Mouse (Mus musculus): ENCODE measurements around the gene Ccdc97.
A peak's percentile ranks its signal among the peaks of the same experiment; 100 is the strongest.

The Ccdc97 gene

DNA sequence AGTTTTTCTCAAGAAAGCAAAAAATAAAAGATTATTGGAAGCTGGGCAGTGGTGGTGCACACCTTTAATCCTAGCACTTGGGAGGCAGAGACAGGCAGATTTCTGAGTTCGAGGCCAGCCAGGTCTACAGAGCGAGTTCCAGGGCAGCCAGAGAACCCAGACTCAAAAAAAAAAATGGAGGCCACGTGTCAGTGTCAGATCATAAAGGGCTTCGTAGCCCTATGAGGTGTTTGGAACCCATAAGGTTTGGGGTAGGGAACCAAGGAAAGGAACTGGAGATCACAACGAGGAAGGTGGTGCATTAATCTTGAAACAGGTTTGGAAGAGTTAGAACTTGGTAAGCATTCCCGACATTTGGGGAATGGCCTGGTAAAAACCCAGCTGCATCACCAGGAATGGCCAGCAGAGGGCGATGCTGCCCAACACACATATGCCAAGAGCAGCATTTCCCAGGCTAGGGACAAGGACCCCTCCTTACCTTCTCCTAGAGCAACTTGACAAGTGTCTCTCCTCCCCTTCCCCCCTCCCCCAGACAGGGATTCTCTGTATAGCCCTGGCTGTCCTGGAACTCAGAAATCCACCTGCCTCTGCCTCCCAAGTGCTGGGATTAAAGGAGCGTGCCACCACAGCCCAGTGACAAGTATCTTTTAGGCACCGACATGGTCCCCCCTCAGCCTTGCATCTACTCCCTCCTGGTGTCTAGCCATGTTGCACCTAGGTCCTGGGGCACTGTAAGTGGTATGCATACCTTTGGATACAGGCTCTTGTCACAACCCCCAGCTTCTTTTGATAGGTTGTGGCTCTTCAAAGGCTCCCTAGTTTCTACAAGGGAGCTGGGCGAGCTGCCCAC is 1.1 kb upstream of the Ccdc97 start:
- peak; percentile 60 for DNase-seq (ENCODE audit: low read depth)

GRCm38 (mm10) chr7:25717478-25717877 is 1.4 kb downstream of the Ccdc97 start:
- no peak for DNase-seq (ENCODE audit: low read depth)

DNA sequence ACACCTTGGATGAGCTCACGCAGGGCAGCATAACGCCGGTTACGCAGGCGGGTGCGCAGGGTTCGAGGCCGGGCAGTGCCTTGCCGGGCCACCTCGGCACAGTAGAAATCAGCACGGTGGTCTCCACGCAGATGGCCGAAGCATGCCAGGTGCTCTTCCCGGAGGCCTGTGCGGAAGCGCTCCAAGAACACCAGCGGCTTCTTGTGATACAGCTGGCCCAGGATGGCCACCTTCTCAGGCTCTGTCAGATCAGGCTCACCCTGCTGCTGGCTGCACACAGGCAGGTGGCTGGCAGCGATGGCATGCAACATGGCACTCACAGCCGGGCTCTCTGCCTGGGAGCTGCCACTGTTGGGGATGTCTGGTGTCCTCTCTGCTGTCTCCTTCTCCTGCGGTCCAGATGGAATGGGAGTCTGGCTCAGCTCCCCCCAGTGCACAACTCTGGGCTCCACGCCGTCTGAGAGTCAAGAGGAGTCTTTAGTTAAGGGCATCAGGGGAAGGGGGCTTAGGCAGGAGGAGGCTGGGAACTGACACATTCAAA is 3.1 kb downstream of the Ccdc97 start:
- DNase-seq (ENCODE audit: low read depth), result no peak

GRCm38 (mm10) chr7:25714581-25714980 is 4.3 kb downstream of the Ccdc97 start:
- no peak for DNase-seq (ENCODE audit: low read depth)

DNA sequence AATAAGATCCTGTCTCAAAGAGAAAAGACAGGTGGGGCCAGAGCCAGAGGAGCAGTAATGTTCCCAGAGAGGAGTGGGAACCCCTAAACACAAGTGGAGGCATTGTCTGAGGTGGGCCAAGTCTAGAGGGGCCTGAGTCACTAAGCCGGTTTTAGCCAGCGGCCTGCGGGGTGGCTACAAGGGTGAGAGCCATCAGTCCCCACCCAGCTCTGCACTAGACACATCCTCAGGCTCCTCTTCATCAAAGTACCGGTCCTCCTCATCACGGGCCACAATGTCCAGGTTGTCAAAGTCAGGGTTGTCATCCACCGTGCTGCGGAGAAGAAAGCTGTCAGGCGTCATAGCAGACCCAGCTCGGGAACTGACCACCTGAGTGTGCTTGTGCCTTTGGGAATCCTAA is 6.1 kb downstream of the Ccdc97 start:
- no peak for DNase-seq (ENCODE audit: low read depth)

DNA sequence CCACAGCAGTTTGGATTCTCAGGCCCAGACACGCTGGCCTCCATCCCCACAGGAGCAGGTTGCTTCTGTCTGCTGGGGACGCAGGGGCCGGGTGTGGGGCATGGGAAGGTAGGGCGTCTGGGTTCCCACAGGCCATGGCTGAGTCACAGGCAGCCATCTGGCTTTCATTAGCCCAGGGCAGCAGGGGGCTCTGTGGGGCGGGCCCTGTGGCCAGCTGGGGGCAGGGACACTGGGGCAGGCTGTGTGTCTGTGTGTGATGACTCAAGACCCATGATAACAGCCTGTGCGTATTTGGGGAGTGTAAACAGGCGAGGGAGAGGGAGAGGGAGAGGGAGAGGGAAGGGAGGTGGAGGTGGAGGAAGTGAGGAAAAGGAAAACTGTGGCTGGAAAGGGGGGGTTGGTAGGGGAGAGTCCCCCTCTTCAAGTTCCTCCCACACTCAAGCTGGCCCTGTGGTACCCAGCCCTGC is 7.1 kb downstream of the Ccdc97 start:
- DNase-seq (ENCODE audit: low read depth), result no peak

DNA sequence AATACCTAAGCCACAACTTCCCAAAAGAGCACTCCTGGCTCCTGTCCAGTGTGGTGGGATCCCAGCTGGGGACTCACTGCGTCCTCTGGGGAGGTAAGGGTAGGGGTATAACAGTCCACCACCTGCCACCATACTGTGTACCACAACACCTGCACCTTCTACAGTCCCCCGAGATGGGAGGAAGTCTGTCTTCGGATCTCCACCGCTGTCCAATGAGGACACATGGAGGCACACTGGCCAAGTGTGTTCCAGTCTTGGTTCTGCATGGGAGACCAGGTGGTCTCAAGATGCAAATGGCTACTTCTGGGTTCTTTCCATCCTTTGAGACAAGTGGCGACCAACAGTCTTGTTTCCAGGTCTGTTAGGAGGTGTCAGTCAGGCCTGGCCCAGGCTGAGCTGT is 7.7 kb downstream of the Ccdc97 start:
- DNase-seq (ENCODE audit: low read depth), result no peak

GRCm38 (mm10) chr7:25710519-25711130 is 8.3 kb downstream of the Ccdc97 start:
- DNase-seq (ENCODE audit: low read depth), result no peak

DNA sequence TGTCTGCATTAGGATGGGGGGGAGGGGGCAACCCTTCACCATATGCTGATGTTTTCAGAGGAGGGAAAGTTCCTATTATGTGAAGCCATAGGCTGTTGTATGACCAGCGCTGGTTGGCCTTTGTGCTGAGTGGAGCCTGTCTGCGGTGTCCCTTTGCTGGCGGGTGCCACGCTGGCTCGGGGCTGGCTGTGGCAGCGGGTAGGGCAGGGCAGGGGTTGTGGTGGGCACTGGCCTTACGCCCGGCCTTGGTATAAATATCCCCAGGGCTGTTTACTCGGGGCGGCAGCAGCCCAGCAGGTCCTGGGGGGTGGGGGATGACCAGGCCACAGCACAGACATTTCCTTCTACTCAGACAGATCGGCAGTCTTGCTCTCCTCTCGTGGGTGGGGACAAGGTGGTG is 8.9 kb downstream of the Ccdc97 start:
- no peak for DNase-seq (ENCODE audit: low read depth)

DNA sequence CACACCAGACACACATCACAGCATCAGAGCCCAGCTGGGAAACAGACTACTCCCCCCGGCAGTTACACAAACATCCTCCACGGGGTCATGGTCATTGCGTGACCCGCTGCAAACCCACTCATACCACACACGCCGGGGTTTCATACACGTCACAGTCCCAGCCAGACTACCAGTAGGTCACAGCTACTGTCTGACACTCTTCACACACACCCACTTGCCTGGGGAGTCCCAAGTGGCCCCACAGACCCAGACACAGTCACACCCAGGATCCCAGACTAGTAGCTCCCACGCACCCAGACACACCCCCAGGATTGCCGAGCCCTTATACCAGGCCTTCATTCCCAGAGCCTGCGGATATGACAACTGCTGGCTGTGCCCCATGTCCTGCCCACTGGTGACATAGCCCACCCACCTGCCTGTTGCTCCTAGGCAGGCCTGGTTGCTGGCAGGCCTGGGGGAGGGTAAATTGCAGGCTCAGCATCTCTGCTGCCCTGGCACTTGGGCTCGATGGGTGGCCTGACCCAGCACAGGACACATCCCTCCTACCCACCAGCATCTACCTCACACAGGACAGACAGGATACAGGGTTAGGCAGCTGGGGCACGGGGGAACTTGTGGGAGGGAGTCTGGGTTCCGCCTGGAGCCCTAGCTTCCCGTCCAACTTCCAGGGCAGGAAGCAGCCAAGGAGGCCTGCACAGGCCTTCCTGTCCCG is 11.2 kb downstream of the Ccdc97 start:
- DNase-seq (ENCODE audit: low read depth), result no peak

DNA sequence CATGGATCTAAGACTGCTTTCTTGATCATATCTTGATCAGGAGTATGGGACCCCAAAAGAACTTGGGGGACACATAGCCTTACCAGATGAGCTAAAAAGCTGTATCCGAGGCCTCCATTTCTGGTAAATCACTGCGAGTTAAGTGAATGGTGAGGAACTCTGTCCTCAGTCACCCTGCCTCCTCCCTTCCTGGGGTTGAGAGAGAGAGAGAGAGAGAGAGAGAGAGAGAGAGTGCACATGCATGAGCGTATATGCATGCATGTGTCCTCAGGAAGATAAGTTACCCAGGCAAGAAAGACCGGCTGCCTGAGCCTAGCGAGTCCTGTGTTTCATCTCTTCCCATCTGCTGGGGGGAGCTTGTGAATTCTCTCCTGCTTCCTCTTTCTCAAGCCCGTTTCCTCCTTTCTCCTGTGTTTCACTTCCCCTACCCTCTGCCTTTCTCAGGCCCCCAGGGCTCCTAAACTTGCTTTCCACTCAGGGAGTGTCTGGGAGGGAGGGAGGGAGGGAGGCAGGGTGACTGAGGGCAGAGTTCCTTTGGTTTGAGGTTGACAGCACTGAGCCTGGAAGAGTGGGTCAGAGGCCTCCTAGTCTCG is 12.2 kb downstream of the Ccdc97 start:
- no peak for DNase-seq (ENCODE audit: low read depth)

- no peak for DNase-seq (ENCODE audit: low read depth)
These were observed 13.1 kb downstream of the Ccdc97 start for GRCm38 (mm10) chr7:25705801-25706251.

DNA sequence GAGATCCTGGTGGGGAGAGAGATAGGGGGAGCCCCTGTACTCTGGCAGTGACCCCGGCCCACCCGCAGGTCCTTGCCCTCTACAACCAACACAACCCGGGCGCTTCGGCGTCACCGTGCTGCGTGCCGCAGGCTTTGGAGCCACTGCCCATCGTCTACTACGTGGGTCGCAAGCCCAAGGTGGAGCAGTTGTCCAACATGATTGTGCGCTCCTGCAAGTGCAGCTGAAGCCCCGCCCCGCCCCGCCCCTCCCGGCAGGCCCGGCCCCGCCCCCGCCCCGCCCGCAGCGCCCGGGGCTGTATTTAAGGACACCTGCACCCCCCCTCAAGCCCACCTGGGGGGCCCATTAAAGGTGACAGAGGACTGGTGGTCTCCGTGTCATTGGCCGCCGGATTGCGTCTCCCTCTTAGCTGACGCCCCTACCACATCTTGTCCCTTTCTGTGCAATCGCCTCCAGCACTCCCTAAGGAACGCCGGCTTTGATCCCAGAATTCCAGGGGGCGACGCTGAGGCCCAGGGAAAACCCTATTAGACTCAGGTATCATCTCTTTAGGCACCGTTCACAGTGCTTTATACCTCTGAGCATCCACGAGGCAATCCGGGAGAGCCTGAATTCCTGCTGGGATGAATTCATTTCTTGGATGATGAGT is 14.0 kb downstream of the Ccdc97 start:
- no peak for DNase-seq (ENCODE audit: low read depth)

DNA sequence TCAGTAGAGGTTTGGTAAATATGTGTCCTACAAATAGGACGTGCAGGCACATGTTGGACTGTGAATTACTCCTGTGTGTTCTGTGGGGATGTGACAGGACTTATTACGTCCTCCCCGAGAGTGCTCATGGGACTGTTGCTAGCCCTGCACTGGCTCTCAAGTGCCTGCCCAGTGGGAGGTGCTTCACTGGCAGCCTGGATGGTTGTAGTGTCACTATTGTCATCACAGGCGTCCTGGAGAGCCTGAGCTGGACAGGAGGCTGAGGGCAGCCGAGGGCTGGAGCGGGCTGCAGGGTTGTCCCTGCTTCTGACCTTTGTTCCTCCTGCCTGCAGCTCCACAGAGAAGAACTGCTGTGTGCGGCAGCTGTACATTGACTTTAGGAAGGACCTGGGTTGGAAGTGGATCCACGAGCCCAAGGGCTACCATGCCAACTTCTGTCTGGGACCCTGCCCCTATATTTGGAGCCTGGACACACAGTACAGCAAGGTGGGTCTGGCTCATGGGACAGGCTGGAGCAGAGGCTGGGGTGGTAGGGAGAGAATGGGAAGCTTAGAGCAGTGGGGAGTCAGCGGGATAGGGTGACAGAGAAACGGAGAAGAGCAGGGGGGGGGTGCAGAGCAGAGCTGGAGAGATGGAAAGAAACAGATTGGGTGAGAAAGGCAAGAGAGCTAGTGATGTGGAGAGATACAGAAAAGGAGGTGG is 14.9 kb downstream of the Ccdc97 start:
- DNase-seq (ENCODE audit: low read depth), result no peak

- DNase-seq (ENCODE audit: low read depth), result no peak
These were observed 16.5 kb downstream of the Ccdc97 start for GRCm38 (mm10) chr7:25702350-25702749.

GRCm38 (mm10) chr7:25700732-25701131 is 18.2 kb downstream of the Ccdc97 start:
- no peak for DNase-seq (ENCODE audit: low read depth)

GRCm38 (mm10) chr7:25699851-25700250 is 19.0 kb downstream of the Ccdc97 start:
- DNase-seq (ENCODE audit: low read depth), result no peak

GRCm38 (mm10) chr7:25694104-25694503 is 24.8 kb downstream of the Ccdc97 start:
- no peak for DNase-seq (ENCODE audit: low read depth)

DNA sequence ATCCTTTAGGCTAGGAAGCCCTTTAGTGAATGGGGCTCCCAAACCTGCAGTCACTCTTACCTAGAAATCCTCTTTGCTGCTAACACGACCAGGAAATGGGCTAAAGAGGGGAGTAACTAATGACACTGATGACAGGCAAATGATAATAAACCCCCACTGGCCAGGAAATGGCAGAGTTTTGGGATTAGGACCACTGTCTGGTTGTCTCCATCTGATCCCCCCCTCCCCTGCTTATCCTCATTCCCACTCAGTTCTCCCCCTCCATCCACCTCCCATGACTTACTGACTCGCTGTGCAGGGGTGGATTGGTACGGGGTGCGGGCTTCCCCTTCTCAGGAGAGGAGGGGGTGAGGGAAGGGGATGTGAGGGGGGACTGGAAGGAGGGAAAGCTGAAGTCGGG is 28.8 kb downstream of the Ccdc97 start:
- DNase-seq (ENCODE audit: low read depth), result no peak

DNA sequence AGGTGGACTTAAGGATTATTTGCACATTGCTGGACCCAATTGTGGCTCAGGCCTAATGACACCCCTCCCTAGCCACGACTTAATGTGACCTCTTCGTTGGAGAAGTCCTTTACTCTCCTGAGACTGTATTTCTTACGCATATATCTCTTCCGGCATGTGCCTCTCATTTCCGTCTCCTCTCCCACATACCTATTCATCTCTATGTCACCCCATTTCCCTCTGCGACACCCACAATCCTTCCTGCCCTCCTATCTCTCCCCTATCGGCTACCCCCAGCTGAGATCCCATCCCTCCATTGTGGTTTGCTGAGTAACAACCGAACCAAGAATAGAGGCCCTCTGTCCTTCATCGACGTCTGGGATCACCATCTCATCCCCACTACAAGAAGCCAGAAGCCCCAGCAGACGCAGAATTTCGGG is 29.3 kb downstream of the Ccdc97 start:
- no peak for DNase-seq (ENCODE audit: low read depth)
